Mouse (Mus musculus) lung, adult 2 months (tissue): ENCODE results near the gene 2810408A11Rik.

Source experiments
- CTCF ChIP-seq: fragments of 200-500 bp; IDR thresholded peaks from 2 replicates; pipeline ENCODE4 v1.5.1; 2011; ENCODE audit warnings: mild to moderate bottlenecking, low read length, control low read depth; ENCODE audit not compliant: insufficient read depth
- POLR2A ChIP-seq: fragments of 200-500 bp; IDR thresholded peaks from 2 replicates; pipeline ENCODE4 v1.6.1; 2011; ENCODE audit warnings: low read depth, mild to moderate bottlenecking, control low read depth, low read length, borderline replicate concordance; ENCODE audit errors: extremely low read depth

DNA sequence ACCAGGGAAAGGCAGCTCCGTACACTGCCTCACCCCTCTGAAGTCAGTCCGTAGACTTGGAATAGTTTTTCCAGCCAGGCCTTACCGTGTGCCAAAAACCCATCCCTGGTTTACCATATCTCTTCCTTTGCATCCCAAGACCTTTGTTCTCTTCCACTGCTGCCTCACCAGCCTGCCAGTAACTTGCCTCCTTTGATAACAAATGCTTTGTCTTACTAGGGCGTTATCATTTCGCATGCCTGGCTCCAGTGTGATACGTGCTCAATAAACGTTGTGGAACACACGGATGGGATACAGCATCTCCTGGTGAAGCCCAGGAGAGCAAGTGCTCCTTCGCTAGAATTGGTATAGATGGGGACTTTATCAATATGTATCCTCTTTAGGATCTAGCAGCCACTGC lies 33.5 kb downstream of the 2810408A11Rik start:
- TF ChIP-seq CTCF, result no peak
- no peak for TF ChIP-seq POLR2A
